Mouse (Mus musculus) heart, embryonic 15.5 days (tissue): ENCODE data around the gene Mettl7a2. TPM values are rescaled to one million over a fixed set of nuclear protein-coding genes. Genes with fewer than 3 reads are reported as not detected.

ENCODE experiments used
- ATAC-seq: fragments of 200-750 bp; cut with Nextera tagmentation; replicated peaks from 2 replicates; pipeline ENCODE4 v1.8.0; 2017; ENCODE audit warnings: low read depth, moderate TSS enrichment; ENCODE audit not compliant: insufficient number of reproducible peaks, insufficient read depth, low FRiP score
- H3K27ac ChIP-seq: fragments of 300-500 bp; sonication (generic); 2 replicates; pipeline ENCODE4 v1.5.1; 2015; ENCODE audit warnings: mild to moderate bottlenecking, inconsistent platforms
- H3K27me3 ChIP-seq: fragments of 300-500 bp; sonication (generic); 2 replicates; pipeline ENCODE4 v1.6.1; 2015; ENCODE audit warnings: inconsistent platforms
- H3K36me3 ChIP-seq: fragments of 300-500 bp; sonication (generic); 2 replicates; pipeline ENCODE4 v1.6.1; 2015; ENCODE audit warnings: mild to moderate bottlenecking, inconsistent platforms
- H3K4me1 ChIP-seq: fragments of 300-500 bp; sonication (generic); replicated peaks from 2 replicates; pipeline ENCODE4 v1.6.1; 2015; ENCODE audit warnings: inconsistent platforms
- H3K4me2 ChIP-seq: fragments of 300-500 bp; sonication (generic); 2 replicates; pipeline ENCODE4 v1.6.1; 2015; ENCODE audit warnings: inconsistent platforms, mild to moderate bottlenecking, moderate library complexity
- H3K4me3 ChIP-seq: fragments of 300-500 bp; sonication (generic); 2 replicates; pipeline ENCODE4 v1.5.1; 2015; ENCODE audit warnings: mild to moderate bottlenecking, inconsistent platforms
- H3K9ac ChIP-seq: fragments of 300-500 bp; sonication (generic); 2 replicates; pipeline ENCODE4 v1.6.1; 2015; ENCODE audit warnings: mild to moderate bottlenecking, inconsistent platforms
- H3K9me3 ChIP-seq: fragments of 300-500 bp; sonication (generic); replicated peaks from 2 replicates; pipeline ENCODE4 v1.6.1; 2016; ENCODE audit warnings: inconsistent platforms
- WGBS: fragments of 180-500 bp; shearing (Covaris S2); methylation state at CpG from one replicate; pipeline ENCODE4 v1.1.7; 2015; ENCODE audit warnings: mixed read lengths; 5-methylcytosine and 5-hydroxymethylcytosine counted together
- polyA plus RNA-seq: library from polyadenylated mRNA; unstranded; fragments of >200 nt; fragmentation: Nextera tagmentation; extraction: Ambion mirVana; gene quantifications from 2 replicates; pipeline ENCODE4 v1.2.1, GENCODE M21; 2015

The Mettl7a2 gene
- polyA plus RNA-seq, 1 experiment from 2014 or later, result not detected

GRCm38 (mm10) chr15:100401811-100402210, 48.8 kb downstream of the Mettl7a2 start:
- Histone ChIP-seq H3K4me2 (no peak overlapping the region), H3K9me3 (no peaks in the 10 kb centered on the region), H3K4me3 (no peak overlapping the region), H3K9ac (no peak overlapping the region), H3K4me1 (peaks cover 4% of the 10 kb centered on the region; the same call in 1 of the 2 replicates), H3K27ac (no peak overlapping the region), H3K36me3 (peaks cover 74% of the 10 kb centered on the region), H3K27me3 (no peaks in the 10 kb centered on the region)
- no peak for ATAC-seq
- 88% methylated on average over 4 of the region's 4 CpGs for whole genome bisulfite sequencing

GRCm38 (mm10) chr15:100402347-100402746, 49.3 kb downstream of the Mettl7a2 start:
- ATAC-seq, result no peak
- Histone ChIP-seq H3K27ac (no peak overlapping the region), H3K9ac (no peak overlapping the region), H3K27me3 (no peaks in the 10 kb centered on the region), H3K9me3 (no peaks in the 10 kb centered on the region), H3K36me3 (peaks cover 73% of the 10 kb centered on the region), H3K4me2 (no peak overlapping the region), H3K4me3 (no peak overlapping the region), H3K4me1 (peaks cover 4% of the 10 kb centered on the region; the same call in 1 of the 2 replicates)
- 85% methylated on average over 14 of the region's 14 CpGs for WGBS

GRCm38 (mm10) chr15:100402798-100403197, 49.8 kb downstream of the Mettl7a2 start:
- Histone ChIP-seq H3K4me2 (no peak overlapping the region), H3K4me3 (no peak overlapping the region), H3K27me3 (no peaks in the 10 kb centered on the region), H3K4me1 (peaks cover 4% of the 10 kb centered on the region; the same call in 1 of the 2 replicates), H3K36me3 (peaks cover 70% of the 10 kb centered on the region), H3K27ac (no peak overlapping the region), H3K9ac (no peak overlapping the region), H3K9me3 (no peaks in the 10 kb centered on the region)
- ATAC-seq, result no peak
- WGBS, result 78% methylated on average over 4 of the region's 4 CpGs

GRCm38 (mm10) chr15:100403318-100404000, 50.5 kb downstream of the Mettl7a2 start:
- Histone ChIP-seq H3K27ac (no peak overlapping the region), H3K36me3 (peaks cover 70% of the 10 kb centered on the region), H3K9me3 (no peaks in the 10 kb centered on the region), H3K4me3 (no peak overlapping the region), H3K4me1 (peaks cover 4% of the 10 kb centered on the region; the same call in 1 of the 2 replicates), H3K4me2 (no peak overlapping the region), H3K9ac (no peak overlapping the region), H3K27me3 (no peaks in the 10 kb centered on the region)
- 89% methylated on average over 16 of the region's 16 CpGs for WGBS
- 0 out of 2 replicates have a peak, but pooled peaks have one; percentile 10 for ATAC-seq

- ATAC-seq, result no peak
- Histone ChIP-seq H3K27me3 (no peaks in the 10 kb centered on the region), H3K4me1 (peaks cover 4% of the 10 kb centered on the region; the same call in 1 of the 2 replicates), H3K27ac (no peak overlapping the region), H3K9ac (no peak overlapping the region), H3K4me3 (no peak overlapping the region), H3K4me2 (no peak overlapping the region), H3K9me3 (no peaks in the 10 kb centered on the region), H3K36me3 (peaks cover 58% of the 10 kb centered on the region; the same call in 1 of the 2 replicates)
- WGBS, result 60% methylated on average over 5 of the region's 5 CpGs
Observed at GRCm38 (mm10) chr15:100406088-100406487, 53.1 kb downstream of the Mettl7a2 start.

GRCm38 (mm10) chr15:100410918-100411672, 58.1 kb downstream of the Mettl7a2 start:
- H3K27ac ChIP-seq, result no peak overlapping the region
- peak; percentile 24; the same call in 1 of the 2 replicates for ATAC-seq
- peaks cover 12% of the 10 kb centered on the region for H3K4me1 ChIP-seq
- no peaks in the 10 kb centered on the region for H3K9me3 ChIP-seq
- H3K9ac ChIP-seq, result no peak overlapping the region
- WGBS, result 66% methylated on average over 14 of the region's 14 CpGs
- no peak overlapping the region for H3K4me3 ChIP-seq
- peaks cover 21% of the 10 kb centered on the region; the same call in 1 of the 2 replicates for H3K36me3 ChIP-seq
- no peaks in the 10 kb centered on the region for H3K27me3 ChIP-seq
- H3K4me2 ChIP-seq, result no peak overlapping the region

Other genes starting within 250 kb of the Mettl7a2 start
- gene Atf1, start 125.4 kb upstream of the Mettl7a2 start, polyA plus RNA-seq, result 37.9 and 39.2 TPM in 2 replicates
- gene Tmprss12, start 72.4 kb upstream of the Mettl7a2 start, polyA plus RNA-seq, result not detected in 2 replicates
- gene Mettl7a1, start 49.1 kb upstream of the Mettl7a2 start, polyA plus RNA-seq, result 4.2 and 5.4 TPM in 2 replicates
- not detected in 2 replicates for gene Mettl7a3, start 18.3 kb upstream of the Mettl7a2 start, polyA plus RNA-seq
- gene Methig1, start 51 bp upstream of the Mettl7a2 start, polyA plus RNA-seq, result not detected in 2 replicates
- gene Higd1c, start 11.3 kb downstream of the Mettl7a2 start, polyA plus RNA-seq, result not detected in 2 replicates
- gene Gm5475, start 68.9 kb downstream of the Mettl7a2 start, polyA plus RNA-seq, result 0.09 TPM in 1 of 2 replicates, not detected in the other
- gene Slc11a2, start 71.9 kb downstream of the Mettl7a2 start, polyA plus RNA-seq, result 11.6 and 14.9 TPM in 2 replicates
- gene Letmd1, start 115.8 kb downstream of the Mettl7a2 start, polyA plus RNA-seq, result 11.6 and 16.4 TPM in 2 replicates
- gene Csrnp2, start 142.3 kb downstream of the Mettl7a2 start, polyA plus RNA-seq, result 6.8 and 8.2 TPM in 2 replicates
- gene Tfcp2, start 198.8 kb downstream of the Mettl7a2 start, polyA plus RNA-seq, result 15.8 and 20.1 TPM in 2 replicates
- gene Pou6f1, start 246.8 kb downstream of the Mettl7a2 start, polyA plus RNA-seq, result 4.3 and 5.1 TPM in 2 replicates